Mouse (Mus musculus): Measurements from ENCODE around the gene Slfn14. TPM values are rescaled to one million over a fixed set of nuclear protein-coding genes. Genes with fewer than 3 reads are reported as not detected.

Slfn14 gene
- polyA plus RNA-seq, 1 experiment from 2014 or later: not detected

DNA sequence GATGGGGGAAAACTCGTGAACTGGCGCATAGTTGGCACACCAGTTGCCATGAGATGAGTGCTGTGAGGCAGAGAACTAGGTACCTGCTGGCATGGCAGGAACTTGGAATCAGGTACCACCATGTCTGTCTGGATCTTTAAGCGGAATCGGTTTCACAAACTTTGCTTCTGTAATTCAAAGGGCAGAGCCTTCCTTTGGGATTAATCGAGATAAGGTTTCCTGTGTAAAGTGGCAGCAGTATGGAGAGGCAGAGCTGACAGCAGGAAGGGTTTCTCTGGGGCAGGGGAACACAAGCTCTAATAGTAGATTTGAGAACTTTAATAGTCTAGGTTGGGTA, 5.7 kb upstream of the Slfn14 start:
- WGBS: 2% methylated on average over 5 of the region's 5 CpGs
- Histone ChIP-seq H3K9ac (ENCODE audit: low read depth, low read length) (peak overlapping the region; percentile 76), H3K36me3 (ENCODE audit: control insufficient read depth, insufficient read depth, low read length) (0 out of 2 replicates have a peak, but pooled peaks cover 2% of the 10 kb centered on the region), H3K4me2 (ENCODE audit: low read length) (peak overlapping the region; percentile 95), H3K4me1 (ENCODE audit: control insufficient read depth, insufficient read depth, low read depth, low read length) (peaks cover 33% of the 10 kb centered on the region), H3K9me3 (ENCODE audit: control insufficient read depth, low read length) (no peaks in the 10 kb centered on the region), H3K27me3 (replicated peaks; ENCODE audit: control insufficient read depth, insufficient read depth, low read length) (no peaks in the 10 kb centered on the region), H3K27ac (ENCODE audit: low read depth, low read length) (peak overlapping the region; percentile 61; the same call in 1 of the 2 replicates), H3K4me3 (ENCODE audit: low read length) (peak overlapping the region; percentile 60)
- ATAC-seq: no peak

DNA sequence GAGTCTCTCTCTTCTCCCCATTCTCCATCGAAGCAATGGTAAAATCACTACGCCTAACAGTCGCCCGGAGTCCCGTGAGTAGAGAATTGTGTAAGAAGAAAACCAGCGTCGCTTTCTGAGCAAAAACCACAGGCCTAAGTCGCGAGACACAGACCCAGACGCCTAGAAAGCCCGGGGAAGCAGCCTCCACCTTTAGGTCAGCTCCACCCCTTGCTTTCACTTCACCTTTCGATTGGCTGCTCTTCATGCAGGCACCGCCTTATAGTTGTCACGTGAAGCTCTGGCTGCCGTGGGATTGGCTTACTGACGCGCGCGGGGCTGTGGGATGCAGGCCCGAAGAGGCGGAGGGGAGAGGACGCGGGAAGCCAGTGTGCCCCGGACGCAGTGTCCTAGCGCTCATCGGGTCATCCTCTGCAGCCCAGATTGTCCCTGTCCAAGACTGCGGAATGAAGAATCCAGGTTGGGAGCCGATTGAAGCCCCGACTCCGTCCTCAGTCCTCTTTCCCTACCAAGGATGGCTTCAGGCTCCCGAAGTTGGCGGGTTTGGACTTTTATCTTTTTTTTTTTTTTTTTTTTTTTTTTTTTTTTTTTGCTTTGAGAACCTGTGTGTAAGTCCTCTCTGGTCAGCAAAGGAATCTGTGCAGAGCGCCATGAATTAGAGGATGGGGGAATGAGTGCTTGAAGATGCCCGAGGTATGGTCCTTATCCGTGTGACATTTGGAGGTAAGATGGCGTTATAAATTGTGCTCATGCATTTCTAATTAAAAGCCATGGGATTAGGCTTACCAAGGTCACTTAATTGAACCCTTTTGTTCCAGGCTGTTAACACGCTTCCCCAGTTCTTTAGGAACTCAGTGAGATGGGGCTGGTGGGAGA, 5.1 kb upstream of the Slfn14 start:
- H3K36me3 ChIP-seq (ENCODE audit: control insufficient read depth, insufficient read depth, low read length): 0 out of 2 replicates have a peak, but pooled peaks cover under 1% of the 10 kb centered on the region
- H3K4me3 ChIP-seq (ENCODE audit: low read length): peak overlapping the region; percentile 60
- under 1% methylated on average over 38 of the region's 38 CpGs for WGBS

DNA sequence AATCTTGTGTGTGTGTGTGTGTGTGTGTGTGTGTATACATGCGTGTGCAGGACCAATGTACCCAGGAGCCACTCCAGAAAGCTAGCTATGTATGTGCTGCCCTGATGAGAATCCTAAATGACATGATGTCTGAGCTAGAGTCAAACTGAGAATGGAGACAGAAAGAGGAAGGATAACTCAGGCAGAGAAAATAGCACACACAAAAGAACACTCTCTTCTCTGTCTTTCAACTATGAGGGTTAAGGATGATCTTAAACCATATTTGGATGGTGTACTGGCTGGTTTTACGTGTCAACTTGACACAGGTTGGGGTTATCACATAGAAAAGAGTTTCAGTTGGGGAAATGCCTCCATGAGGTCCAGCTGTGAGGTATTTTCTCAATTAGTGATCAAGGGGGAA, 3.1 kb upstream of the Slfn14 start:
- no peak overlapping the region for H3K4me2 ChIP-seq (ENCODE audit: low read length)
- ATAC-seq: no peak
- 87% methylated on average over 2 of the region's 2 CpGs for WGBS
- no peak overlapping the region for H3K4me3 ChIP-seq (ENCODE audit: low read length)
- H3K4me1 ChIP-seq (ENCODE audit: control insufficient read depth, insufficient read depth, low read depth, low read length): peaks cover 22% of the 10 kb centered on the region
- H3K9ac ChIP-seq (ENCODE audit: low read depth, low read length): no peak overlapping the region
- H3K27me3 ChIP-seq (replicated peaks; ENCODE audit: control insufficient read depth, insufficient read depth, low read length): no peaks in the 10 kb centered on the region
- no peak overlapping the region for H3K27ac ChIP-seq (ENCODE audit: low read depth, low read length)
- H3K9me3 ChIP-seq (ENCODE audit: control insufficient read depth, low read length): no peaks in the 10 kb centered on the region
- H3K36me3 ChIP-seq (ENCODE audit: control insufficient read depth, insufficient read depth, low read length): no peaks in the 10 kb centered on the region

More for the DNA sequence above, 5.1 kb upstream of the Slfn14 start:
- Histone ChIP-seq H3K9ac (ENCODE audit: low read depth, low read length) (peak overlapping the region; percentile 76), H3K27me3 (replicated peaks; ENCODE audit: control insufficient read depth, insufficient read depth, low read length) (no peaks in the 10 kb centered on the region), H3K4me2 (ENCODE audit: low read length) (peak overlapping the region; percentile 95), H3K4me1 (ENCODE audit: control insufficient read depth, insufficient read depth, low read depth, low read length) (peaks cover 29% of the 10 kb centered on the region), H3K27ac (ENCODE audit: low read depth, low read length) (peak overlapping the region; percentile 78), H3K9me3 (ENCODE audit: control insufficient read depth, low read length) (no peaks in the 10 kb centered on the region)
- ATAC-seq: peak; percentile 100

DNA sequence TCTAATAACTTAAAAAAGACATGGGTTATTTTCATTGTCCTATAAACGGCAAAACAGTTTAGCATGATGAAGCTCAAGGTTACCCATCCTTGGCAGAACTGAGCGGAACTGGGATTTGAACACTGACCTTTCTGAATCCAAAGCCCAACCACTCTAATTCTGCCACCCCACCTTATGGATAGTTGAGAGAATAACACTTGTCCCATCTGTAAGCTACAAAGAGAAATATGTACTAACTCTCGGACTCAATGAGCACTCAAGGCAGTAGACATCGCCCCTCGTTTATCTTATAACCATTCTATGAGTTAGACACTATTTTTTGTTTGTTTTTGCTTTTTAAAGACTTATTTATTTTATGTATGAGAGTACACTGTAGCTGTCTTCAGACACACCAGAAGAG, 2.5 kb upstream of the Slfn14 start:
- H3K4me2 ChIP-seq (ENCODE audit: low read length): no peak overlapping the region
- H3K36me3 ChIP-seq (ENCODE audit: control insufficient read depth, insufficient read depth, low read length): no peaks in the 10 kb centered on the region
- ATAC-seq: no peak
- no peak overlapping the region for H3K4me3 ChIP-seq (ENCODE audit: low read length)
- H3K4me1 ChIP-seq (ENCODE audit: control insufficient read depth, insufficient read depth, low read depth, low read length): peaks cover 19% of the 10 kb centered on the region
- no peaks in the 10 kb centered on the region for H3K27me3 ChIP-seq (replicated peaks; ENCODE audit: control insufficient read depth, insufficient read depth, low read length)
- WGBS: 93% methylated on average over 5 of the region's 5 CpGs
- H3K9me3 ChIP-seq (ENCODE audit: control insufficient read depth, low read length): no peaks in the 10 kb centered on the region
- no peak overlapping the region for H3K27ac ChIP-seq (ENCODE audit: low read depth, low read length)
- no peak overlapping the region for H3K9ac ChIP-seq (ENCODE audit: low read depth, low read length)

DNA sequence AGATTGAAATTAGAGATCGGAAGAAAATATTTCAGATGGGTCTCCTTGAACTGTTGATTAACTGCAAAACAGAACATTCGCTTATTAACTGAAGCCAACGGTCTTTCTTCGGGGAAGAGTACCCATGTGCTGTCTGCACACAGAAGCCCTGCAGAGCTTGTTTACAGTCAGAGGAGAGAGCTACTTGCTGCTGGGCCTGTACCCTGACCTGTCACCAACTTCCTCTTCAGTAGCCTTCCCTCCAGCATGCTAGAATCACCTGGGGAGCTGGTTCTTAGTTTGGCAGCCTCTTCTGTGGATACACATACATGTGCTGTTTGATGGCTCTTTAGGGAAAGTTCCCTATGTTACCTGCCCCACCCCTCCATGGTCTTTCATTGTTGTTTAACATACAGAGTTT, 899 bp downstream of the Slfn14 start:
- Histone ChIP-seq H3K27ac (ENCODE audit: low read depth, low read length) (no peak overlapping the region), H3K4me2 (ENCODE audit: low read length) (no peak overlapping the region), H3K9ac (ENCODE audit: low read depth, low read length) (no peak overlapping the region), H3K27me3 (replicated peaks; ENCODE audit: control insufficient read depth, insufficient read depth, low read length) (no peaks in the 10 kb centered on the region), H3K9me3 (ENCODE audit: control insufficient read depth, low read length) (no peaks in the 10 kb centered on the region), H3K36me3 (ENCODE audit: control insufficient read depth, insufficient read depth, low read length) (no peaks in the 10 kb centered on the region), H3K4me3 (ENCODE audit: low read length) (no peak overlapping the region), H3K4me1 (ENCODE audit: control insufficient read depth, insufficient read depth, low read depth, low read length) (no peaks in the 10 kb centered on the region)
- 90% methylated on average over 4 of the region's 4 CpGs for WGBS
- ATAC-seq: no peak

DNA sequence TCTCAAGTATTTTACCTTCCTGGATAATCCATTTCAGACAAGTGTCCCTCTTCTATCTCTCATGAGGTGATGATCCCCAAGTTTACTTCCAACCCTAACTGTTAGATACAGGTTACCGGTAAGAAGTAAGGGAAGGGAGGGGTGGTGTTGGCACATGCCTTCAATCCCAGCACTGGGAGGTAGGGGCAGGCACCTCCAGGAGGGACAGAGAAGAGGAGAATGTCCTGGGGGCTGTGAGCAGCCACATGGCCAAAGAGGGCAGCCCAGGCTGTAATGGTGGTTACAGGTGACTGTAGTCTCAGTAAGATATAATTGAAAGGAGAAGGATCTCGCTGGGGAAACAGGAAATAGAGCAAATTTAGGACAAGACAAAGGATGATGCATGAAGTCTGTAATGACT, 4.4 kb downstream of the Slfn14 start:
- Histone ChIP-seq H3K4me1 (ENCODE audit: control insufficient read depth, insufficient read depth, low read depth, low read length) (no peaks in the 10 kb centered on the region), H3K9me3 (ENCODE audit: control insufficient read depth, low read length) (no peaks in the 10 kb centered on the region), H3K36me3 (ENCODE audit: control insufficient read depth, insufficient read depth, low read length) (no peaks in the 10 kb centered on the region), H3K4me3 (ENCODE audit: low read length) (no peak overlapping the region), H3K27me3 (replicated peaks; ENCODE audit: control insufficient read depth, insufficient read depth, low read length) (no peaks in the 10 kb centered on the region), H3K9ac (ENCODE audit: low read depth, low read length) (no peak overlapping the region), H3K27ac (ENCODE audit: low read depth, low read length) (no peak overlapping the region), H3K4me2 (ENCODE audit: low read length) (no peak overlapping the region)
- WGBS: 71% methylated on average over 2 of the region's 2 CpGs
- ATAC-seq: no peak

DNA sequence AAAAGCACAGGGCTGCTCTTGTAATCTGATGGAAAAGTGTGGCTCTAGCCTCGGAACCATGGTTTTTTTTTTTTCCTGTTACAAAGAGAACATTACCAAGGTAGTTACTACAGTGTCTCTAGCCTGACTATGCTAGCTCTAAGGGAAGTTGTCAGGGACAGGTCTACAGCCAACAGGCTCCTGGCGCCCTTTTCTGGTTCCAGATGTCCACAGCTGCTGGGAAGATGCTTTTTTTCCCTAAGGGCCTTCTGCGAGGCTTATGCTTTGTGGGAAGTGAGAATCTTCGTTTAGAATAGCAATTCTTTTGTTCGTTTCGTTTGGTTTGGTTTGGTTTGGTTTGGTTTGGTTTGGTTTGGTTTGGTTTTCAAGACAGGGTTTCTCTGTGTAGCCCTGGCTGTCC, 6.8 kb downstream of the Slfn14 start:
- Histone ChIP-seq H3K4me2 (ENCODE audit: low read length) (no peak overlapping the region), H3K9ac (ENCODE audit: low read depth, low read length) (no peak overlapping the region), H3K4me1 (ENCODE audit: control insufficient read depth, insufficient read depth, low read depth, low read length) (no peaks in the 10 kb centered on the region), H3K4me3 (ENCODE audit: low read length) (no peak overlapping the region), H3K27me3 (replicated peaks; ENCODE audit: control insufficient read depth, insufficient read depth, low read length) (no peaks in the 10 kb centered on the region), H3K9me3 (ENCODE audit: control insufficient read depth, low read length) (no peaks in the 10 kb centered on the region), H3K27ac (ENCODE audit: low read depth, low read length) (no peak overlapping the region), H3K36me3 (ENCODE audit: control insufficient read depth, insufficient read depth, low read length) (no peaks in the 10 kb centered on the region)
- no peak for ATAC-seq
- 87% methylated on average over 6 of the region's 6 CpGs for WGBS

DNA sequence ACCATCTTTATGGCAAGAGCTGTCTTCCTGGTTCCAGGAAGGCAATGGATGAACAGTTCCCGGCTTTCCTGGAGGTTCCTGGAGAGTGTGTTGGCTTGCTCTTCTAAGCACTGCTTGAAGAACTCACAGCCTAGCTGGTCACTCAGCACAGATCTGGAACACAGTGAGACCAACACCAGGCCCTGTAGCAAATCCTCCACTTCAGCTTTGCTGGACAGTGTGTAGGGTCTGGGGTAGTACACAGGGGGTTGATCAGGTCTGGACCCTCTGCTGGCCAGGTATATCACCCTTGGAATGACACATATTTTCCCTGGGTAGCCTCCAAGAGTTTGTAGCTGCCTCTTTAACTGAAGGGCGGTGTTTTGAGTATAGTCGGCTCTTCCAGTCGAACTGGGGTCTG, 7.5 kb downstream of the Slfn14 start:
- Histone ChIP-seq H3K9ac (ENCODE audit: low read depth, low read length) (no peak overlapping the region), H3K4me1 (ENCODE audit: control insufficient read depth, insufficient read depth, low read depth, low read length) (no peaks in the 10 kb centered on the region), H3K36me3 (ENCODE audit: control insufficient read depth, insufficient read depth, low read length) (no peaks in the 10 kb centered on the region), H3K4me3 (ENCODE audit: low read length) (no peak overlapping the region), H3K27ac (ENCODE audit: low read depth, low read length) (no peak overlapping the region), H3K4me2 (ENCODE audit: low read length) (no peak overlapping the region), H3K27me3 (replicated peaks; ENCODE audit: control insufficient read depth, insufficient read depth, low read length) (no peaks in the 10 kb centered on the region), H3K9me3 (ENCODE audit: control insufficient read depth, low read length) (no peaks in the 10 kb centered on the region)
- 94% methylated on average over 4 of the region's 4 CpGs for WGBS
- ATAC-seq: no peak

DNA sequence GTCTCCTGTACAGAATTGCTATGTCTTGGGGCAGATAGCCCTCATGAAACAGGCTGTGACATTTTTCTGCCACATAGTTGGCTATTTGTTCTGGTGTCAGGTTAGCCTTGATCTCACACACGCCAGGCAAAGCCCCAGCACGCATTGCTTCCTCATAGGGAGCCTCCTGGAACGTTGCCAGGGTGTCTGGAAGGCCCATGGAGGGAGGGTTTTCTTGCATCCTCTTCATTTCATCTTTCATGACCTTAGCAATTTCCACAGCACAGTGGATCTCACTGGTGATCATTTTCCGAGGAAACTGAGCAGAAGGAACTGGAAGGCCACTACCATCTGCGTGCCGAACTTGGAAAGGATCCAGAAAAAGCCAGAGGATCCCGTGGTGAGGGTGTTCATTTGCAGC, 10.3 kb downstream of the Slfn14 start:
- Histone ChIP-seq H3K9me3 (ENCODE audit: control insufficient read depth, low read length) (no peaks in the 10 kb centered on the region), H3K4me3 (ENCODE audit: low read length) (no peak overlapping the region), H3K4me1 (ENCODE audit: control insufficient read depth, insufficient read depth, low read depth, low read length) (no peaks in the 10 kb centered on the region), H3K9ac (ENCODE audit: low read depth, low read length) (no peak overlapping the region), H3K27me3 (replicated peaks; ENCODE audit: control insufficient read depth, insufficient read depth, low read length) (no peaks in the 10 kb centered on the region), H3K27ac (ENCODE audit: low read depth, low read length) (no peak overlapping the region), H3K36me3 (ENCODE audit: control insufficient read depth, insufficient read depth, low read length) (no peaks in the 10 kb centered on the region), H3K4me2 (ENCODE audit: low read length) (no peak overlapping the region)
- no peak for ATAC-seq
- WGBS: 63% methylated on average over 7 of the region's 7 CpGs
